Mouse (Mus musculus) cerebral cortex, adult 2 months (tissue): ENCODE measurements around the gene 1700042G07Rik.

Experiments used
- WGBS: fragments of 180-500 bp; shearing (Covaris S2); methylation state at CpG from one replicate; pipeline ENCODE4 v1.1.7; 2018; 5-methylcytosine and 5-hydroxymethylcytosine counted together

Gene 1700042G07Rik

GRCm38 (mm10) chr4:116215895-116216605 lies 42.9 kb downstream of the 1700042G07Rik start:
- WGBS: 91% methylated on average over 2 of the region's 2 CpGs

DNA sequence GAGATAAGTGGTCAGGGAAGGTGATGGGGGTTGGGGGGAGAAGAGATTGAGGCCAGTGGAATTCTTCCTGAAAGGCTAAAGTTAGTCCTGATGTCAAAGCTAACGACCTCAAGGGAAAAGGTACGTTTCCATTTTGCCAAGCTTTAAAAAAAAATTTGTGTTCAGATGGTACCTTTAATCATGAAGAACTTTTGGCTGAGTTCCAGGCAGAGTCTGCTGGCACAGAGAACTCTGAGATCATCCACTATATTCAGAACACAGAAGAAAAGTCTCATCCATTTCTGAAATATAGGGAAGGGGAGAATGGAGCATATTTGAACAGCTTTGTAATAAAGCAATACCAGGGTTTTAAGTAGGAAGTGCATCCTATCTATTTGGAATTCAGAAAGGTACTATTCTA lies 43.9 kb downstream of the 1700042G07Rik start:
- 41% methylated on average over 2 of the region's 2 CpGs for WGBS

- WGBS: 73% methylated on average over 1 of the region's 1 CpGs
Observed at GRCm38 (mm10) chr4:116217661-116218060, 44.5 kb downstream of the 1700042G07Rik start.

DNA sequence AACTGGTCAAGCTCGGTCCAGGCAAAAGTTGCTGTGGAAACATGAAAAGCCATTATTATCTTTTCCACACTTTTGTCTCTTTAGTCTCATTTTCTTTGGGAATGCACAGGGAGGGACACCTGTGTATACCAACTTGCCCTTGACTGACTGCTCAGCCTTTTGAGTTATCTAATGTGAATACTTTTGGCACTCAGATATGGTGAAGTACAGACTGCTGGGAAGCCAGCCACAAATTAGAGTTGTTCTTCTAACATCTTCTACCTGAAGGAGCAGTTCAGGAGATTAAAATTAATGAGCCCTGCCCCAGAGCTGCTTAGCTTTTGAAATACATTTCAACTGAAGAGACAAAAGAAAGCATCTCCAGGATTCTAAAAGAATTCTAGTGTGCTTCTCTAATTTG lies 45.9 kb downstream of the 1700042G07Rik start:
- WGBS: 74% methylated on average over 1 of the region's 1 CpGs

GRCm38 (mm10) chr4:116220071-116220650 lies 47.0 kb downstream of the 1700042G07Rik start:
- WGBS: 22% methylated on average over 6 of the region's 6 CpGs

DNA sequence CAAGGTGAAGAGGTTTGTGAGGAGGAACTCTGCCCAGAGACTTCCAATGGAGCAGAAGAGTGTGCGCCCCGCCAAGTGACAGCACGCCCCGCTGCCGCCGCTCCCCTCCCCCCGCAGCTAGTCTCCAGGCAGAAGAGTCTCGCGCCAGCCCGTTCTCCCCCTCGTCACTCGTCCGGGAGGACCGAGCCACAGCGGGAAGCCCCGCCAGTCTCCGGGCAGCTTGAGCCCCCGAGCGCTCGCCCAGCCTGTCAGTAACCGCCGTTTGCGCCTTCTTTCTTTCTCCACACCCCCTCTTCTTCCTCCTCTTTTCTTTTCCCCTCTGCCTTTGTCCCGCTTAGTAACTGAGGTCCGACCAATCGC lies 47.6 kb downstream of the 1700042G07Rik start:
- WGBS: under 1% methylated on average over 26 of the region's 26 CpGs

GRCm38 (mm10) chr4:116221140-116221851 lies 48.1 kb downstream of the 1700042G07Rik start, which contains the start of gene Pik3r3:
Pik3r3 (plus strand) TSS chr4:116221618.
- under 1% methylated on average over 53 of the region's 53 CpGs for WGBS

DNA sequence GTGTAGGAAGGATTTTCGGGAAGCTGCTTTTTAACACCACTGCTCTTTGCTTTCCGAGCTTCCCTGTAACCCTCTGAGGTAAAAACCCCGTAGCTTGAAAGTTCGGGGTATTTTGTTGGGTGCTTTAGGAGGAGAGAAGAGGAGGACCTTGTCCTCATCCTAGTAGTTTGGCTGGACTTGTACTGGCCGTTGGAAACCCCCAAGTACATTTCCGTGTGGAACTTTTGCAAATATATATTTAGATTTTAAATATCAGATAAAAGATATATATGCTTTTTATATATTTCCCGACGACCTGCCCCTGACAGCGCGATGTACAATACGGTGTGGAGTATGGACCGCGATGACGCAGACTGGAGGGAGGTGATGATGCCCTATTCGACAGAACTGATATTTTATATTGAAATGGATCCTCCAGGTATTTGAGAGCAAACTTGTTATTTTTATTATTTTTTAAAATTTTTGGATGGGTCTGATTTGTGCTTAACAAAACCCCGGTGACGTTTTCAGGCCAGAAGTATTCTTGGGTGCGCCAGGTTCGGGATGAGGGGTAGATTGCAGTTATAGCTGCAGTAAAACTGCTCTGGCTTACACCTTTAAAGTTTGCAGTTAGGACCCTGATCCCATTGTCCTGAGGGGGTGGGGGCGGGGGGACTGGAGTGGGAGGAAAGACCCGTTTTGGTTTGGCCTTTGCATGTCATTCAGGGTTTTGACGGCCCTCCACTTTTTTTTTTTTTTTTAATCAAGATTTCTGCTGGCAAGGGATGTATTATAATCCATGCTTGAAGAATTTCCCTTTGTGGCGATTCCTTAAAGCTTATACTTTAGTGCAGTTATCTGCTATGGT lies 49.0 kb downstream of the 1700042G07Rik start:
- under 1% methylated on average over 23 of the region's 23 CpGs for WGBS

DNA sequence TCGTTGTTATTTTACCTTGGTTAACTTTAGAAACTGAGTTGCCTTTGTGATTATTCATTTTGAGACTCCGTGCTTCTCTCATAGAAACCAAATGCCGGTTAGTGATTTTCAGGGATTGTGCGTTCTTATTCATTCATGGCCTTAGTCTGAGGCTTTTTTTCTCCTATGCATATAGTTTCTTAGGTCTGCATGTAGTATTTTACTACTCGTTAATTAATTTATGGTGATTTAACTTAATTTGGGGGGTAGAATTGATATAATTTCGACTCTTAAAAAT lies 49.6 kb downstream of the 1700042G07Rik start:
- 7% methylated on average over 6 of the region's 6 CpGs for WGBS
